Mouse (Mus musculus) intestine, embryonic 14.5 days (tissue): Measurements from ENCODE around the gene Kcnj4. TPM values are rescaled to one million over a fixed set of nuclear protein-coding genes. Genes with fewer than 3 reads are reported as not detected.

Source experiments
- ATAC-seq: fragments of 200-750 bp; cut with Nextera tagmentation; replicated peaks from 2 replicates; pipeline ENCODE4 v1.8.0; 2017; ENCODE audit warnings: low read depth, moderate number of reproducible peaks, moderate TSS enrichment, moderate library complexity; ENCODE audit not compliant: low FRiP score, low TSS enrichment
- DNase-seq: peaks from one replicate; pipeline ENCODE4 v3.0.0-alpha.2; 2018; ENCODE audit warnings: low spot score
- H3K27ac ChIP-seq: fragments of 300-500 bp; sonication (generic); 2 replicates; pipeline ENCODE4 v1.5.1; 2014; ENCODE audit warnings: low read depth, mild to moderate bottlenecking, control low read depth
- H3K27me3 ChIP-seq: fragments of 300-500 bp; sonication (generic); replicated peaks from 2 replicates; pipeline ENCODE4 v1.6.1; 2014; ENCODE audit warnings: low read length, control low read depth; ENCODE audit not compliant: control insufficient read depth, insufficient read depth
- H3K36me3 ChIP-seq: fragments of 300-500 bp; sonication (generic); 2 replicates; pipeline ENCODE4 v1.6.1; 2014; ENCODE audit warnings: low read length, control low read depth; ENCODE audit not compliant: control insufficient read depth, insufficient read depth
- H3K4me1 ChIP-seq: fragments of 300-500 bp; sonication (generic); replicated peaks from 2 replicates; pipeline ENCODE4 v1.6.1; 2014; ENCODE audit warnings: low read length, control low read depth, mixed read lengths; ENCODE audit not compliant: control insufficient read depth, insufficient read depth
- H3K4me2 ChIP-seq: fragments of 300-500 bp; sonication (generic); 2 replicates; pipeline ENCODE4 v1.6.1; 2014; ENCODE audit warnings: low read length
- H3K4me3 ChIP-seq: fragments of 300-500 bp; sonication (generic); 2 replicates; pipeline ENCODE4 v1.5.1; 2014; ENCODE audit warnings: low read depth, low read length, control low read depth, mixed read lengths
- H3K9ac ChIP-seq: fragments of 300-500 bp; sonication (generic); 2 replicates; pipeline ENCODE4 v1.6.1; 2014; ENCODE audit warnings: mild to moderate bottlenecking, low read length
- H3K9me3 ChIP-seq: fragments of 300-500 bp; sonication (generic); 2 replicates; pipeline ENCODE4 v1.6.1; 2016; ENCODE audit warnings: low read length, control low read depth; ENCODE audit not compliant: control insufficient read depth
- WGBS: fragments of 180-500 bp; shearing (Covaris S2); extraction: QIAGEN DNeasy Blood & Tissue Kit; methylation state at CpG from one replicate; pipeline ENCODE4 v1.1.7; 2014; 5-methylcytosine and 5-hydroxymethylcytosine counted together
- polyA plus RNA-seq: library from polyadenylated mRNA; unstranded; fragments of >200 nt; fragmentation: Nextera tagmentation; extraction: Ambion mirVana; gene quantifications from 2 replicates; pipeline ENCODE4 v1.2.1, GENCODE M21; 2014

The Kcnj4 gene
- polyA plus RNA-seq, 1 experiment from 2014 or later: 0.08 TPM

- Histone ChIP-seq H3K27me3 (peaks cover 41% of the 10 kb centered on the region), H3K4me1 (0 out of 2 replicates have a peak, but pooled peaks cover 6% of the 10 kb centered on the region), H3K9me3 (no peaks in the 10 kb centered on the region), H3K36me3 (peaks cover 5% of the 10 kb centered on the region; the same call in 1 of the 2 replicates), H3K4me2 (peak overlapping the region; percentile 90), H3K9ac (no peak overlapping the region), H3K4me3 (no peak overlapping the region), H3K27ac (no peak overlapping the region)
- ATAC-seq: no peak
- DNase-seq: no peak
- 82% methylated on average over 4 of the region's 4 CpGs for WGBS
These were observed 12.7 kb upstream of the Kcnj4 start for GRCm38 (mm10) chr15:79517710-79518109.

- H3K4me3 ChIP-seq: peak within 1 kb of the TSS; percentile 65
- peak within 1 kb of the TSS; percentile 90 for H3K4me2 ChIP-seq
- peak within 1 kb of the TSS; percentile 60 for H3K9ac ChIP-seq
- peak within 1 kb of the TSS; percentile 1; the same call in 1 of the 2 replicates for H3K27ac ChIP-seq
- WGBS: under 1% methylated on average over 68 of the region's 71 CpGs
- no peaks in the 10 kb centered on the region for H3K36me3 ChIP-seq
- H3K27me3 ChIP-seq: peaks cover 50% of the 10 kb centered on the region
- peak; percentile 83 for DNase-seq
- ATAC-seq: peak; percentile 48
- H3K9me3 ChIP-seq: no peaks in the 10 kb centered on the region
- peaks cover 9% of the 10 kb centered on the region; the same call in 1 of the 2 replicates for H3K4me1 ChIP-seq
These were observed 11.4 kb upstream of the Kcnj4 start, which contains the start of gene Kdelr3 for GRCm38 (mm10) chr15:79516171-79517096. Kdelr3 (plus strand) TSS chr15:79516411.

GRCm38 (mm10) chr15:79513940-79514339 lies 8.9 kb upstream of the Kcnj4 start:
- DNase-seq: no peak
- no peak for ATAC-seq
- Histone ChIP-seq H3K9ac (no peak overlapping the region), H3K27ac (no peak overlapping the region), H3K4me1 (peaks cover 9% of the 10 kb centered on the region; the same call in 1 of the 2 replicates), H3K36me3 (no peaks in the 10 kb centered on the region), H3K4me2 (no peak overlapping the region), H3K27me3 (peaks cover 72% of the 10 kb centered on the region), H3K4me3 (no peak overlapping the region), H3K9me3 (no peaks in the 10 kb centered on the region)
- WGBS: 9% methylated on average over 9 of the region's 9 CpGs

- ATAC-seq (peak; percentile 65; the same call in 1 of the 2 replicates), DNase-seq (peak; percentile 89)
- Histone ChIP-seq H3K4me1 (peaks cover 4% of the 10 kb centered on the region; the same call in 1 of the 2 replicates), H3K27ac (no peak overlapping the region), H3K4me3 (peak overlapping the region; percentile 34), H3K27me3 (peaks cover 79% of the 10 kb centered on the region), H3K9ac (no peak overlapping the region), H3K36me3 (no peaks in the 10 kb centered on the region), H3K9me3 (no peaks in the 10 kb centered on the region), H3K4me2 (peak overlapping the region; percentile 64)
- WGBS: 3% methylated on average over 61 of the region's 61 CpGs
These were observed 6.7 kb upstream of the Kcnj4 start for GRCm38 (mm10) chr15:79511553-79512320.

GRCm38 (mm10) chr15:79510425-79510824 lies 5.4 kb upstream of the Kcnj4 start:
- no peak overlapping the region for H3K4me2 ChIP-seq
- no peak overlapping the region for H3K4me3 ChIP-seq
- no peaks in the 10 kb centered on the region for H3K9me3 ChIP-seq
- H3K27ac ChIP-seq: no peak overlapping the region
- H3K27me3 ChIP-seq: peaks cover 81% of the 10 kb centered on the region
- H3K9ac ChIP-seq: no peak overlapping the region
- peaks cover 7% of the 10 kb centered on the region; the same call in 1 of the 2 replicates for H3K4me1 ChIP-seq
- DNase-seq: no peak
- ATAC-seq: no peak
- H3K36me3 ChIP-seq: no peaks in the 10 kb centered on the region
- WGBS: 78% methylated on average over 7 of the region's 7 CpGs

- Histone ChIP-seq H3K27ac (no peak overlapping the region), H3K4me1 (peaks cover 12% of the 10 kb centered on the region), H3K36me3 (no peaks in the 10 kb centered on the region), H3K27me3 (peaks cover 80% of the 10 kb centered on the region), H3K9ac (no peak overlapping the region), H3K4me3 (no peak overlapping the region), H3K4me2 (no peak overlapping the region), H3K9me3 (no peaks in the 10 kb centered on the region)
- WGBS: 47% methylated on average over 6 of the region's 6 CpGs
- ATAC-seq: no peak
- DNase-seq: no peak
These were observed 5.0 kb upstream of the Kcnj4 start for GRCm38 (mm10) chr15:79509998-79510397.

GRCm38 (mm10) chr15:79507055-79507828 lies 2.2 kb upstream of the Kcnj4 start:
- no peak overlapping the region for H3K27ac ChIP-seq

GRCm38 (mm10) chr15:79506460-79506859 lies 1.4 kb upstream of the Kcnj4 start:
- Histone ChIP-seq H3K27me3 (peaks cover 86% of the 10 kb centered on the region), H3K4me3 (no peak overlapping the region), H3K9ac (no peak overlapping the region), H3K9me3 (no peaks in the 10 kb centered on the region), H3K4me2 (no peak overlapping the region), H3K27ac (no peak overlapping the region), H3K36me3 (no peaks in the 10 kb centered on the region), H3K4me1 (peaks cover 10% of the 10 kb centered on the region)
- ATAC-seq: no peak
- 31% methylated on average over 7 of the region's 7 CpGs for WGBS
- no peak for DNase-seq

More at GRCm38 (mm10) chr15:79507055-79507828, 2.2 kb upstream of the Kcnj4 start:
- no peaks in the 10 kb centered on the region for H3K9me3 ChIP-seq
- WGBS: 46% methylated on average over 31 of the region's 31 CpGs
- no peak for ATAC-seq
- peaks cover 82% of the 10 kb centered on the region for H3K27me3 ChIP-seq
- no peaks in the 10 kb centered on the region for H3K36me3 ChIP-seq
- DNase-seq: no peak
- no peak overlapping the region for H3K4me3 ChIP-seq
- H3K9ac ChIP-seq: no peak overlapping the region
- no peak overlapping the region for H3K4me2 ChIP-seq
- H3K4me1 ChIP-seq: peaks cover 14% of the 10 kb centered on the region
